Mouse (Mus musculus) bone marrow, adult 2 months (tissue): ENCODE data around the gene Gna12.

Experiments used
- CTCF ChIP-seq: fragments of 200-500 bp; IDR thresholded peaks from 2 replicates; pipeline ENCODE4 v1.5.1; 2011; ENCODE audit warnings: low read length, control low read depth; ENCODE audit not compliant: control insufficient read depth, insufficient read depth
- POLR2A ChIP-seq: fragments of 200-500 bp; IDR thresholded peaks from 2 replicates; pipeline ENCODE4 v1.6.1; 2011; ENCODE audit warnings: low read depth, mild to moderate bottlenecking, control low read depth, low read length, borderline replicate concordance; ENCODE audit not compliant: control insufficient read depth

DNA sequence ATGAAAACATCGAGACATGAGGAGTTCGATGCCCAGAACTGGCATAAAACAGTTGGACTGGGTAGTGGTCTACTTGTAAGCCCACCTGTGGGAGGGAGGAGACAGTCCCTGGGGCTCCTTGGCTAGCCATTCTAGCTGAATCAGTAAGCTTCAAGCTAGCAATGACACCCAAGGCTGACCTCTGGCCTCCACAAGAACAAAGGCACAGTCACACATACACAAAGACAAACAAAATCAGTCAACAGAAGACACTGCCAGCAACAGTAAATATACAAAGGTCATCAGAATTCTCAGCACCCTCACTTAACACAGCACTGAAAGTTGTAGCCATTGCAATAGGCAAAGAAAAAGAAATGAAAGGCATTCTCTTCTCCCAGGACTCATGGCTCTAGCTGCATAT, 6.8 kb downstream of the Gna12 start:
- TF ChIP-seq POLR2A = no peak
- no peak for TF ChIP-seq CTCF
